Mouse (Mus musculus) liver, postnatal 0 days (tissue): ENCODE measurements at regions not wholly inside any gene's neighbourhood (a gene's known extent, or its start where the extent isn't known, plus 50 kb on each side); places are given as distances from the start of the nearest gene placed in this dataset.
A peak's percentile ranks its signal among the peaks of the same experiment; 100 is the strongest.
"Not testable (repeated sequence)": the region's sequence is repeated elsewhere in the genome, so short reads cannot be mapped to it uniquely, and the experiment has no call there.

ENCODE experiments used
- CTCF ChIP-seq: sonication (generic); IDR thresholded peaks from 2 replicates; pipeline ENCODE4 v1.5.1; 2016; ENCODE audit warnings: antibody characterized with exemption, low read depth
- EP300 ChIP-seq: IDR thresholded peaks from 2 replicates; pipeline ENCODE4 v1.6.1; 2016; ENCODE audit warnings: antibody characterized with exemption, low read depth, mild to moderate bottlenecking

DNA sequence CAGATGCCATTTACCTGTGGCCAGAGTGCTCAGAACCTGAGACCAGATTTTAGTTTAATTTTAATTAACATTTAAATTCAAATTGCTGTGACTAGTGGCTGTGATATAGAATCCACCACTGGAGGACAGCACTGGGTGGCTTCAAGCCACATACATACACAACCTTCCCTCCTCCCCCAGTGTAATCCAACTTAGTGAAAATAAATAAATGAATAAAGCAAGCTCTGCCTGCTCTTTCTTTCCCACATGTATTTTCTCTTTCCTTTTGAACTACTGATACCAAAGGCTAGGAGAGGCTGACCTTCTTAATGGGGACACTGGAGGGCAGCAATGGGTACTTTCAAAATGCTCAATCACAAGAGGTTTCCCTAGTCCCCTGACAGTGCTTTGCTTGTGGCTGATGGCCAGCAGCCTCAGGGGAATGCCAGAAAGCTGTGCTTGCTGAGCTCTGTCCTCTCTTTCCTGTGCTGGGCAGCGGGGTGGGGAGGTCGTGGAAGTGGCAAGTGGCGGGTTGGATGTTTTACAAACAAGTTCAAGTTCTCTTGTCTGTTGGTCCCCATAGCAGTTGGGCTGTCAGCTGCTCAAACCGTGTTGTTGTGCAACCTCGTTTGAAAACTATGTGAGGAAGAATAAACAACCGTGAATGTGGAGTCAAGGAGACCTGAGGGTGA, 112.4 kb downstream of the Gm31371 start:
- 0 out of 2 replicates have a peak, but pooled peaks have one; percentile 13 for TF ChIP-seq CTCF
- TF ChIP-seq EP300, result not testable (repeated sequence)
